Comparison of ENCODE assay signal across 7 mouse cellular contexts in genomic region chr5:86065876-86066550, GRCm38 (mm10). TPM values are rescaled to one million over a fixed set of nuclear protein-coding genes. Genes with fewer than 3 reads are reported as not detected.
DNase-seq lines count a peak whose midpoint lies in the region; ATAC-seq and TF ChIP-seq lines count a peak whose summit lies in the region.

No protein-coding gene starts in this region.

- H3K4me2 ChIP-seq in intestine, embryonic 15.5 days (replicated peaks): peak overlapping the region; percentile 77
- H3K4me2 ChIP-seq in myocyte (ENCODE audit: low read depth): peak overlapping the region; percentile 96

- peak overlapping the region; percentile 37; the same call in 1 of the 2 replicates for H3K9ac ChIP-seq in intestine, embryonic 15.5 days

- WGBS in spleen, adult 2 months: under 1% methylated on average over 17 of the region's 17 CpGs
- WGBS in intestine, embryonic 15.5 days: under 1% methylated on average over 17 of the region's 17 CpGs

- TF ChIP-seq CTCF in spleen, adult 2 months (IDR thresholded peaks at IDR 0.05; ENCODE audit: extremely low read depth, insufficient read depth, insufficient read length, insufficient replicate concordance): no peak

- no peak for DNase-seq in spleen, adult 2 months (ENCODE audit: low read depth in 1 of 2, low spot score in 2 of 2)
- DNase-seq in spleen, adult 12 weeks (ENCODE audit: low spot score): no peak
- no peak for DNase-seq in adrenal gland, postnatal 14 days
- no peak for DNase-seq in frontal cortex, postnatal 10 days (ENCODE audit: low spot score in 2 of 2)

- no peaks in the 10 kb centered on the region for H3K36me3 ChIP-seq in spleen, adult 2 months (ENCODE audit: control insufficient read depth, insufficient read depth, low read length)
- no peaks in the 10 kb centered on the region for H3K36me3 ChIP-seq in intestine, embryonic 15.5 days
- no peaks in the 10 kb centered on the region for H3K36me3 ChIP-seq in myocyte (ENCODE audit: control insufficient read depth, insufficient read depth)

- H3K27me3 ChIP-seq in spleen, adult 2 months (ENCODE audit: control insufficient read depth, insufficient read depth, low read length): no peaks in the 10 kb centered on the region
- H3K27me3 ChIP-seq in intestine, embryonic 15.5 days (replicated peaks): no peaks in the 10 kb centered on the region
- H3K27me3 ChIP-seq in myocyte (ENCODE audit: control insufficient read depth, insufficient read depth, insufficient read length): no peaks in the 10 kb centered on the region

- peak overlapping the region; percentile 41 for H3K4me3 ChIP-seq in spleen, adult 2 months (ENCODE audit: extremely low read depth, insufficient read depth, insufficient read length)
- peak overlapping the region; percentile 71 for H3K4me3 ChIP-seq in intestine, embryonic 15.5 days (replicated peaks)
- peak overlapping the region; percentile 67 for H3K4me3 ChIP-seq in myocyte

- H3K79me2 ChIP-seq in myocyte (ENCODE audit: control insufficient read depth, insufficient read depth): peaks cover 36% of the 10 kb centered on the region

- H3K27ac ChIP-seq in spleen, adult 2 months (ENCODE audit: insufficient read depth, low read length): peak overlapping the region; percentile 46; the same call in 1 of the 2 replicates
- peak overlapping the region; percentile 74 for H3K27ac ChIP-seq in intestine, embryonic 15.5 days

- ATAC-seq in erythroblast, adult 5-6 weeks (replicated peaks; ENCODE audit: low FRiP score, poor library complexity, severe bottlenecking): peak; percentile 26
- ATAC-seq in intestine, embryonic 15.5 days: peak; percentile 68

- no peaks in the 10 kb centered on the region for H3K9me3 ChIP-seq in intestine, embryonic 15.5 days

- no peak overlapping the region for H3ac ChIP-seq in myocyte (ENCODE audit: control insufficient read depth, insufficient read length)

- no peak for TF ChIP-seq POLR2A in spleen, adult 2 months (IDR thresholded peaks at IDR 0.05; ENCODE audit: low read depth, low read length)
- TF ChIP-seq POLR2A in myocyte (IDR thresholded peaks at IDR 0.05; ENCODE audit: insufficient read length, low read depth): no peak

- H3K4me1 ChIP-seq in spleen, adult 2 months (ENCODE audit: control insufficient read depth, insufficient read depth, insufficient read length): peaks cover 5% of the 10 kb centered on the region; the same call in 1 of the 2 replicates
- peaks cover 3% of the 10 kb centered on the region for H3K4me1 ChIP-seq in intestine, embryonic 15.5 days (replicated peaks)

TF ChIP-seq in myocyte, 11 proteins besides CTCF, POLR2A, EP300 and RAD21:
- TF ChIP-seq USF1 (IDR thresholded peaks at IDR 0.05; ENCODE audit: low read depth): peak; percentile 87
- TF ChIP-seq MAX (IDR thresholded peaks at IDR 0.05; ENCODE audit: low read depth): no peak
- no peak for TF ChIP-seq POLR2AphosphoS2 (IDR thresholded peaks at IDR 0.05; ENCODE audit: insufficient read length, low read depth)
TF ChIP-seq in myocyte: peak in this region for 1.

RNA-seq across cellular contexts. Expression of gene Cenpc1, which starts 0.6 kb away (rescaled TPM):
- polyA plus RNA-seq in spleen, adult 2 months (2012; rRNA removed): 3.2 and 5.7 TPM in 2 replicates
- total RNA-seq in erythroblast, adult 5-6 weeks (2015; ENCODE audit: low replicate concordance): 41.8 and 46.7 TPM in 2 replicates
- 33.7 and 40.4 TPM in 2 replicates for total RNA-seq in erythroblast, adult 5-6 weeks (2017; ENCODE audit: low replicate concordance)
- polyA plus RNA-seq in intestine, embryonic 15.5 days (2015; fragmentation: Nextera tagmentation; extraction: Ambion mirVana): 26.5 and 28.7 TPM in 2 replicates
- 3.8 TPM for polyA plus RNA-seq in myocyte (2012; fragmentation: generic; extraction: Trizol)
- 15.3 and 15.8 TPM in 2 replicates for total RNA-seq in adrenal gland, postnatal 14 days (2021)

RNA-seq across cellular contexts. Expression of gene Stap1, which starts 5.5 kb away (rescaled TPM):
- 6.2 and 7.2 TPM in 2 replicates for polyA plus RNA-seq in spleen, adult 2 months (2012; rRNA removed)
- 8.3 and 12.3 TPM in 2 replicates for total RNA-seq in erythroblast, adult 5-6 weeks (2015; ENCODE audit: low replicate concordance)
- total RNA-seq in erythroblast, adult 5-6 weeks (2017; ENCODE audit: low replicate concordance): 14.8 and 18.1 TPM in 2 replicates
- polyA plus RNA-seq in intestine, embryonic 15.5 days (2015; fragmentation: Nextera tagmentation; extraction: Ambion mirVana): 0.59 and 0.61 TPM in 2 replicates
- 0.08 TPM for polyA plus RNA-seq in myocyte (2012; fragmentation: generic; extraction: Trizol)
- total RNA-seq in adrenal gland, postnatal 14 days (2021): 0.52 and 5.2 TPM in 2 replicates
